Mouse (Mus musculus) kidney, postnatal 36 days (tissue): ENCODE results near the gene Scgb2b19.
"Not testable (repeated sequence)": the region's sequence is repeated elsewhere in the genome, so short reads cannot be mapped to it uniquely, and the experiment has no call there.

Experiments
- DNase-seq, 2 experiments: peaks; one replicate each; pipeline ENCODE4 v3.0.0; 2021 to 2022; ENCODE audit warnings: mixed read lengths in 2 of 2

Scgb2b19 gene

DNA sequence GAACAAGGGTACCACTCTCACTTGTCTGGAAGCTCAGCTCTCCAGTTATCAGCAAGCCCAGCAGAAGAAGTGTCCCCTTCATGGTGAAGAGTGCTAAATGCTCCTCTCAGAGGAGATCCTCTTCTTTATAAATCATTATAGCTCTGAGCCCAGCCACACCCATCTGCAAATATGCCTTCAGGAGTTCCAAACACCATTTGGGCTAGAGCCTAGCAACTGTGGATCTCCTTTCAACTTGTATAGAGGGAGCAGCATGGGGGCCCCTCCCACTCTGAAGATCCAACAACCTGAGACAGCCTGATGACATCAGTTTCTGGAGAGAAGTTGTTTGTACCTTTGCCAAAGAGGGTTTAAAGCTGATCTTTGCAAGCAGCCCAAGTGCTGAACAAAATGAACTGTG, at the start of gene Scgb2b19:
Scgb2b19 (minus strand) TSS at position 101 of the 400 bp plus-strand sequence.
- DNase-seq = not testable (repeated sequence)

DNA sequence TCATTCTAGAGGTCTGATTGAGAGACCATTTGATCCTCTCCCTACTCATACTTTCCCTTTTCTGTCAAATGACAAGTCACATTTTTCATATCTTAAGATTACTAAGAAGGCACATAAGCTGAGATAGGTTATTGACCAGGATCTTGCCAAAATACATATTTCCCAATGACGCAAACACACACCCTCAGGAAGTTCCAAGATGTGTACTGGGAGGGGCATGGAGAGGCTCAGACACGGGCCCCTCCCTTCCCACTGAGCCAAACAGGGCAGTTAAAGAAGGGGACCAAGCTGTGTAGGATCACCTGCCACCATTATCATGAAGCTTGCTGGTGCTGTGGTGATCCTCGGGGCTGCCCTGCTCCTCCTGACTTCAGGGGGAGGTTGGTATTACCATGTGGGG, 6.9 kb upstream of the Scgb2b19 start, which contains the start of gene Scgb1b19:
Scgb1b19 (plus strand) TSS at position 301 of the 400 bp plus-strand sequence.
- DNase-seq = not testable (repeated sequence)
